Mouse (Mus musculus) thymus, adult 18-20 months (tissue): ENCODE results near the gene Slc25a36.

Source experiments
- DNase-seq, 2 experiments: peaks; one replicate each; pipeline ENCODE4 v3.0.0; 2022; ENCODE audit warnings: mixed read lengths in 2 of 2

Slc25a36 gene

DNA sequence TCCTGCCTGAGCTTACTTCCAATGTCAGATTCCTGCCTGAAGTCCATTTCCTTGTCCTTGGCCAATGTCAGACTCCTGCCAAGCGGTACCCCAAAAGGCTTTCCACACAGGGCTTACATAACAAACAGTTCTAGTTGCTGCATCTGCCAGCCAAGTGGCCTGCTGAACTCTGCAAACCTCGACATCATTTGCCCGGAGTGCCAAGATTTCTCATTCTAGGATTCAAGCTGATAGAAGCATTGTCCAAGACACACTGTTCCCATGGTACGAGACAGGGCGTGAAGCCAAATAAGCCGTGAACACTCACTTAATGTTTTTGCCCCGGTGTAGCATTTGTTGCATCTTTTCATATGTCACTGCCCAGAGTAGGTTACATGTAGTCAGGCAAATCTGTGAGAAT, 74.3 kb downstream of the Slc25a36 start:
- DNase-seq = no peak

DNA sequence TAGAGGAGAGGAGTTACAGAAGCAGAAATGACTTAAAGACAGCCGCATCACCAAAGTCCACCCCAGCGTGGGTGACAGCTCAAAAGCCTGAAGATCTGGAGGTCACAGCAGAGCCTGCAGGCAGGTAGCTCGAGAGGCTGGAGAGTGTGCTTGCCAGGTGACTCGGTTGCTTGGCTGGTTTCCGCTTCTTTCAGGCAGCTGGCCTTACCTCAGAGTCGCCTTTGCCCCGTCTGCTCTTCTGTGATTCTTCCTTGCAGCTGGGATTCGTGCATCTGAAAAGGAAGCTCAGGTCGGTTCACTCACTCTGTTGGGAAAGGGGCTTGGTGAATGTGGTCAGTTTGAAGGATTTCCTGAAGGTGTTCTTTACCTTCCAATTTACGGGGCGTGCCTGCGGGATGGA, 83.6 kb downstream of the Slc25a36 start:
- no peak for DNase-seq

DNA sequence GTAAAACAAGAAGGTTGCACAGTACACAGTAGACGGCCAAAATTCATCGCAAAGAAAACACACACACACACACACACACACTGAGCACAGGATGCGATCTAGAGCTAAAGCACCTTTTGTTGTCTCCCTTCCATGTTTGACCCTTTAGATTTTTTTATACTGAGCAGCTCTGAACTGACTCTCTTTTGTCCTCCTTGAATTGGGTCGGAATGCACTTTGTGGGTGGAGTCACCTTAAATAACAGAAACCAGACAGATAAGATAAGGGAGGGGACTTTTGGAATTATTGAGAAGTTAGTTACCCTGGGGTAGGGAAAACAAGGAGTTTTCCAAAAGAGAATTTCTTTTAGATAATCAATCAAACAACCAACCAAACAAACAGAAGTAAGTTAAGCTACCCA, 85.0 kb downstream of the Slc25a36 start:
- DNase-seq = no peak
